Mouse (Mus musculus) limb, embryonic 15.5 days (tissue): ENCODE data around the gene Vmn1r30. TPM values are rescaled to one million over a fixed set of nuclear protein-coding genes. Genes with fewer than 3 reads are reported as not detected.

ENCODE experiments used
- ATAC-seq: fragments of 200-750 bp; cut with Nextera tagmentation; 2 replicates; pipeline ENCODE4 v1.8.0; 2017; ENCODE audit warnings: low read depth, moderate TSS enrichment; ENCODE audit not compliant: insufficient number of reproducible peaks, low FRiP score, low TSS enrichment
- H3K27ac ChIP-seq: fragments of 300-500 bp; sonication (generic); 2 replicates; pipeline ENCODE4 v1.5.1; 2015; ENCODE audit warnings: moderate library complexity, mild to moderate bottlenecking, inconsistent platforms
- H3K27me3 ChIP-seq: fragments of 300-500 bp; sonication (generic); 2 replicates; pipeline ENCODE4 v1.6.1; 2015; ENCODE audit warnings: inconsistent platforms
- H3K36me3 ChIP-seq: fragments of 300-500 bp; sonication (generic); 2 replicates; pipeline ENCODE4 v1.6.1; 2015; ENCODE audit warnings: inconsistent platforms
- H3K4me1 ChIP-seq: fragments of 300-500 bp; sonication (generic); 2 replicates; pipeline ENCODE4 v1.6.1; 2015; ENCODE audit warnings: inconsistent platforms
- H3K4me2 ChIP-seq: fragments of 300-500 bp; sonication (generic); 2 replicates; pipeline ENCODE4 v1.6.1; 2015; ENCODE audit warnings: mild to moderate bottlenecking, inconsistent platforms
- H3K4me3 ChIP-seq: fragments of 300-500 bp; sonication (generic); 2 replicates; pipeline ENCODE4 v1.5.1; 2015; ENCODE audit warnings: mild to moderate bottlenecking, inconsistent platforms
- H3K9ac ChIP-seq: fragments of 300-500 bp; sonication (generic); 2 replicates; pipeline ENCODE4 v1.6.1; 2015; ENCODE audit warnings: inconsistent platforms
- H3K9me3 ChIP-seq: fragments of 300-500 bp; sonication (generic); 2 replicates; pipeline ENCODE4 v1.6.1; 2016; ENCODE audit warnings: inconsistent platforms
- WGBS: fragments of 180-500 bp; shearing (Covaris S2); methylation state at CpG from one replicate; pipeline ENCODE4 v1.1.7; 2015; 5-methylcytosine and 5-hydroxymethylcytosine counted together
- polyA plus RNA-seq: library from polyadenylated mRNA; unstranded; fragments of >200 nt; fragmentation: Nextera tagmentation; extraction: Ambion mirVana; gene quantifications from 2 replicates; pipeline ENCODE4 v1.2.1, GENCODE M21; 2015

The Vmn1r30 gene
- polyA plus RNA-seq = not detected in 2 replicates

GRCm38 (mm10) chr6:58443285-58443684 is at the start of gene Vmn1r30:
Gene Vmn1r30, minus strand, starts transcription at chr6:58443385.
- no peak within 1 kb of the TSS for H3K4me2 ChIP-seq
- no peak within 1 kb of the TSS for H3K4me3 ChIP-seq
- no peaks in the 10 kb centered on the region for H3K27me3 ChIP-seq
- H3K9me3 ChIP-seq = no peaks in the 10 kb centered on the region
- H3K27ac ChIP-seq = no peak within 1 kb of the TSS
- ATAC-seq = no peak
- no peaks in the 10 kb centered on the region for H3K4me1 ChIP-seq
- no peak within 1 kb of the TSS for H3K9ac ChIP-seq
- H3K36me3 ChIP-seq = no peaks in the 10 kb centered on the region

DNA sequence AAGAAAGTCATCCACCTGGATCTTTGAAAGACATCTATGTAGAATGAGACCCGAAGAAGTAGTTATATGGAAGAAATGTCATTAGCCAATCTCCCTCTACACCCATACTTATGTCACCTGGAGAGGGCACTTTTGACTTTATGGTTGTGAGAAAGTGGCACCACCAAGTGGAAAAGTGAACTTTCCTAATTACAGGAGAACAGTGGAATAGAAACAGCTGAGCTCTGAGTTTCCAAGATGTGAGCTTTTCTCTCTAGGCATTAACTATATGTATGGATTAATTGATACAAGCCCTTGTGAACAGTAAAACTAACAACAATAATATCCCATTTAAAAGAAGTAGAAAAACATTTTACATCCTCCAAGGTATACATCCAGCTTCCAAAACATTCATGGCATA is 32.0 kb upstream of the Vmn1r30 start, which contains the start of gene Vmn1r31:
Gene Vmn1r31 (minus strand): TSS at position 101 of the 400 bp plus-strand sequence.
- H3K4me1 ChIP-seq = no peaks in the 10 kb centered on the region
- H3K36me3 ChIP-seq = no peaks in the 10 kb centered on the region
- H3K9me3 ChIP-seq = no peaks in the 10 kb centered on the region
- no peak within 1 kb of the TSS for H3K9ac ChIP-seq
- H3K27me3 ChIP-seq = no peaks in the 10 kb centered on the region
- WGBS = 89% methylated on average over 1 of the region's 1 CpGs
- H3K27ac ChIP-seq = no peak within 1 kb of the TSS
- no peak for ATAC-seq
- H3K4me2 ChIP-seq = no peak within 1 kb of the TSS
- H3K4me3 ChIP-seq = no peak within 1 kb of the TSS

Other genes starting within 250 kb of the Vmn1r30 start
- gene Vmn1r27, start 224.6 kb downstream of the Vmn1r30 start, polyA plus RNA-seq = not detected in 2 replicates
- not detected in 2 replicates for gene Vmn1r28, start 181.3 kb downstream of the Vmn1r30 start, polyA plus RNA-seq
- not detected in 2 replicates for gene Vmn1r29, start 141.8 kb downstream of the Vmn1r30 start, polyA plus RNA-seq
- gene Vmn1r31, start 31.9 kb upstream of the Vmn1r30 start, polyA plus RNA-seq = not detected in 2 replicates
- 49.9 and 54.0 TPM in 2 replicates for gene Abcg2, start 141.1 kb upstream of the Vmn1r30 start, polyA plus RNA-seq